Mouse (Mus musculus) hindbrain, embryonic 13.5 days (tissue): Measurements from ENCODE around the gene Aff3. TPM values are rescaled to one million over a fixed set of nuclear protein-coding genes. Genes with fewer than 3 reads are reported as not detected.

Experiments used
- polyA plus RNA-seq: library from polyadenylated mRNA; unstranded; fragments of >200 nt; fragmentation: Nextera tagmentation; extraction: Ambion mirVana; gene quantifications from 2 replicates; pipeline ENCODE4 v1.2.1, GENCODE M21; 2015

Gene Aff3
- polyA plus RNA-seq, 1 experiment from 2014 or later = 19.0 TPM

Other genes with a start within 250 kb of the Aff3 start
- gene Lonrf2, start 171.8 kb upstream of the Aff3 start, polyA plus RNA-seq = 14.7 and 16.1 TPM in 2 replicates
- gene Chst10, start 233.2 kb upstream of the Aff3 start, polyA plus RNA-seq = 48.7 and 51.8 TPM in 2 replicates